Mouse (Mus musculus) forebrain, embryonic 15.5 days (tissue): ENCODE results near the gene Cyp21a1. TPM values are rescaled to one million over a fixed set of nuclear protein-coding genes. Genes with fewer than 3 reads are reported as not detected.
A peak's percentile ranks its signal among the peaks of the same experiment; 100 is the strongest.

ENCODE experiments used
- microRNA-seq: library from miRNA; unstranded; fragments of <30 nt; microRNA quantifications from one replicate; pipeline ENCODE4, GENCODE M21; 2016
- polyA plus RNA-seq: library from polyadenylated mRNA; unstranded; fragments of >200 nt; fragmentation: Nextera tagmentation; extraction: Ambion mirVana; gene quantifications from 2 replicates; pipeline ENCODE4 v1.2.1, GENCODE M21; 2015

Cyp21a1 gene
- polyA plus RNA-seq, 1 experiment from 2014 or later = not detected

Small RNA genes within 50 kb of the gene (microRNA-seq; reads per million reads assigned to microRNA genes)
- not detected for gene Gm27471
- 0.88 reads per million for gene Mir6970
- 4.0 reads per million, percentile 13 among the genes with 10 or more reads in this experiment for gene Mir6971

Other genes with a start within 250 kb of the Cyp21a1 start
- gene Notch4, start 240.3 kb downstream of the Cyp21a1 start, polyA plus RNA-seq = 5.8 and 6.1 TPM in 2 replicates
- 2.7 and 3.2 TPM in 2 replicates for gene Gpsm3, start 214.8 kb downstream of the Cyp21a1 start, polyA plus RNA-seq
- 6.8 and 7.5 TPM in 2 replicates for gene Pbx2, start 213.3 kb downstream of the Cyp21a1 start, polyA plus RNA-seq
- 1.8 TPM in 2 replicates for gene Ager, start 206.7 kb downstream of the Cyp21a1 start, polyA plus RNA-seq
- 313 and 321 TPM in 2 replicates for gene Rnf5, start 200.9 kb downstream of the Cyp21a1 start, polyA plus RNA-seq
- gene Agpat1, start 200.3 kb downstream of the Cyp21a1 start, polyA plus RNA-seq = 89.2 and 91.1 TPM in 2 replicates
- 6.1 and 7.4 TPM in 2 replicates for gene Egfl8, start 188.6 kb downstream of the Cyp21a1 start, polyA plus RNA-seq
- 17.2 and 18.2 TPM in 2 replicates for gene Ppt2, start 176.1 kb downstream of the Cyp21a1 start, polyA plus RNA-seq
- gene Prrt1, start 175.0 kb downstream of the Cyp21a1 start, polyA plus RNA-seq = 6.8 and 7.4 TPM in 2 replicates
- gene Fkbpl, start 159.8 kb downstream of the Cyp21a1 start, polyA plus RNA-seq = 15.3 and 15.8 TPM in 2 replicates
- gene Atf6b, start 157.4 kb downstream of the Cyp21a1 start, polyA plus RNA-seq = 111 and 112 TPM in 2 replicates
- gene Tnxb, start 134.0 kb downstream of the Cyp21a1 start, polyA plus RNA-seq = 0.05 and 0.06 TPM in 2 replicates
- gene C4b, start 60.7 kb downstream of the Cyp21a1 start, polyA plus RNA-seq = 0.04 TPM in 1 of 2 replicates, not detected in the other
- gene Stk19, start 32.4 kb upstream of the Cyp21a1 start, polyA plus RNA-seq = 39.8 and 43.0 TPM in 2 replicates
- 75.2 and 77.8 TPM in 2 replicates for gene Dxo, start 32.5 kb upstream of the Cyp21a1 start, polyA plus RNA-seq
- 59.6 and 59.7 TPM in 2 replicates for gene Skiv2l, start 45.6 kb upstream of the Cyp21a1 start, polyA plus RNA-seq
- gene Nelfe, start 45.8 kb upstream of the Cyp21a1 start, polyA plus RNA-seq = 94.9 and 97.1 TPM in 2 replicates
- gene Cfb, start 58.0 kb upstream of the Cyp21a1 start, polyA plus RNA-seq = 1.8 and 2.1 TPM in 2 replicates
- gene Zbtb12, start 74.9 kb upstream of the Cyp21a1 start, polyA plus RNA-seq = 9.5 and 9.9 TPM in 2 replicates
- gene Gm20547, start 77.5 kb upstream of the Cyp21a1 start, polyA plus RNA-seq = 0.17 TPM in 1 of 2 replicates, not detected in the other
- gene C2, start 93.7 kb upstream of the Cyp21a1 start, polyA plus RNA-seq = 0.77 and 1.5 TPM in 2 replicates
- gene Ehmt2, start 93.9 kb upstream of the Cyp21a1 start, polyA plus RNA-seq = 108 and 111 TPM in 2 replicates
- gene Slc44a4, start 109.9 kb upstream of the Cyp21a1 start, polyA plus RNA-seq = not detected in 2 replicates
- 27.9 and 31.0 TPM in 2 replicates for gene Neu1, start 126.7 kb upstream of the Cyp21a1 start, polyA plus RNA-seq
- gene Hspa1b, start 154.7 kb upstream of the Cyp21a1 start, polyA plus RNA-seq = 0.10 and 0.17 TPM in 2 replicates
- gene Gm20481, start 165.4 kb upstream of the Cyp21a1 start, polyA plus RNA-seq = not detected in 2 replicates
- gene Hspa1a, start 167.6 kb upstream of the Cyp21a1 start, polyA plus RNA-seq = 3.6 and 3.7 TPM in 2 replicates
- 1.5 TPM in 2 replicates for gene Hspa1l, start 168.1 kb upstream of the Cyp21a1 start, polyA plus RNA-seq
- 132 and 149 TPM in 2 replicates for gene Lsm2, start 177.3 kb upstream of the Cyp21a1 start, polyA plus RNA-seq
- 82.9 and 88.6 TPM in 2 replicates for gene Vars, start 196.4 kb upstream of the Cyp21a1 start, polyA plus RNA-seq
- 0.14 and 0.28 TPM in 2 replicates for gene Vwa7, start 212.0 kb upstream of the Cyp21a1 start, polyA plus RNA-seq
- gene Sapcd1, start 223.5 kb upstream of the Cyp21a1 start, polyA plus RNA-seq = 5.8 and 5.9 TPM in 2 replicates
- 2.8 and 3.2 TPM in 2 replicates for gene Msh5, start 242.2 kb upstream of the Cyp21a1 start, polyA plus RNA-seq
- 98.4 and 100 TPM in 2 replicates for gene Clic1, start 245.4 kb upstream of the Cyp21a1 start, polyA plus RNA-seq